Mouse (Mus musculus) liver, postnatal 0 days (tissue): ENCODE measurements around the gene Itsn1. TPM values are rescaled to one million over a fixed set of nuclear protein-coding genes. Genes with fewer than 3 reads are reported as not detected.

ENCODE experiments used
- ATAC-seq: fragments of 200-750 bp; cut with Nextera tagmentation; 2 replicates; pipeline ENCODE4 v1.8.0; 2017; ENCODE audit warnings: mild to moderate bottlenecking, moderate library complexity
- DNase-seq: peaks from one replicate; pipeline ENCODE4 v3.0.0-alpha.2; 2016
- H3K27ac ChIP-seq: fragments of 300-500 bp; sonication (generic); 2 replicates; pipeline ENCODE4 v1.5.1; 2014; ENCODE audit warnings: antibody characterized with exemption, moderate library complexity, mild to moderate bottlenecking, low read depth
- H3K27me3 ChIP-seq: fragments of 300-500 bp; sonication (generic); 2 replicates; pipeline ENCODE4 v1.6.1; 2014; ENCODE audit warnings: low read length, control low read depth, mixed read lengths; ENCODE audit not compliant: insufficient read depth
- H3K36me3 ChIP-seq: fragments of 300-500 bp; sonication (generic); replicated peaks from 2 replicates; pipeline ENCODE4 v1.6.1; 2014; ENCODE audit warnings: mild to moderate bottlenecking, control low read depth, low read length, moderate library complexity, mixed read lengths; ENCODE audit not compliant: insufficient read depth
- H3K4me1 ChIP-seq: fragments of 300-500 bp; sonication (generic); 2 replicates; pipeline ENCODE4 v1.6.1; 2014; ENCODE audit warnings: antibody characterized with exemption, mild to moderate bottlenecking, control low read depth; ENCODE audit not compliant: insufficient read depth
- H3K4me2 ChIP-seq: fragments of 300-500 bp; sonication (generic); 2 replicates; pipeline ENCODE4 v1.6.1; 2014; ENCODE audit warnings: low read depth, mild to moderate bottlenecking, low read length, moderate library complexity, mixed read lengths
- H3K4me3 ChIP-seq: fragments of 300-500 bp; sonication (generic); 2 replicates; pipeline ENCODE4 v1.5.1; 2014; ENCODE audit warnings: low read depth, low read length
- H3K9ac ChIP-seq: fragments of 300-500 bp; sonication (generic); replicated peaks from 2 replicates; pipeline ENCODE4 v1.6.1; 2014; ENCODE audit warnings: mild to moderate bottlenecking, moderate library complexity
- H3K9me3 ChIP-seq: fragments of 300-500 bp; sonication (generic); 2 replicates; pipeline ENCODE4 v1.6.1; 2016; ENCODE audit warnings: mild to moderate bottlenecking, control low read depth, low read length, mixed read lengths
- CTCF ChIP-seq: sonication (generic); IDR thresholded peaks from 2 replicates; pipeline ENCODE4 v1.5.1; 2016; ENCODE audit warnings: antibody characterized with exemption, low read depth
- EP300 ChIP-seq: IDR thresholded peaks from 2 replicates; pipeline ENCODE4 v1.6.1; 2016; ENCODE audit warnings: antibody characterized with exemption, low read depth, mild to moderate bottlenecking
- WGBS: fragments of 180-500 bp; shearing (Covaris S2); extraction: QIAGEN DNeasy Blood & Tissue Kit; methylation state at CpG from one replicate; pipeline ENCODE4 v1.1.7; 2014; ENCODE audit not compliant: insufficient replicate concordance; 5-methylcytosine and 5-hydroxymethylcytosine counted together
- polyA plus RNA-seq: library from polyadenylated mRNA; unstranded; fragments of >200 nt; fragmentation: Nextera tagmentation; extraction: Ambion mirVana; gene quantifications from 2 replicates; pipeline ENCODE4 v1.2.1, GENCODE M21; 2015

Gene Itsn1
- polyA plus RNA-seq, 1 experiment from 2014 or later = 19.7 TPM

DNA sequence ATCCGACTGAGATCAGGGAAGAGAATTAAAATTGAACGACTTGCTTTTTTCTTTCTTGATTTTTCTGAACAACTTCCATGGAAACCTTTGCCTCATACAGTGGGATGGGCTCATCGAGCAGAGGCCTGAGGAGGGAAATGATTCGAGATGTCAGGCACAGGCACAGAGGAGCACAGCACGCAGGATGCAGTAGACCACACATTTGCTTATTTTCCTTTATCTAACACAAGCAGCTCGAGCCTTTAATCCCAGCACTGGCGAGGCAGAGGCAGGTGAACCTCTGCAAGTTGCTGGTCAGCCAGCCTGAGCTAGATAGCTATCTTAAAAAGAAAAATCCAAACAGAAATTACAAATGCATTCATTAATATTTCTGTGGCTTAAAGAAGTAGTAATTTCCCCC lies 39.3 kb upstream of the Itsn1 start:
- WGBS = 25% methylated on average over 7 of the region's 7 CpGs
- ATAC-seq (no peak), DNase-seq (no peak)
- Histone ChIP-seq H3K4me2 (peak overlapping the region; percentile 98), H3K4me1 (peaks cover 15% of the 10 kb centered on the region), H3K4me3 (peak overlapping the region; percentile 97), H3K9me3 (no peaks in the 10 kb centered on the region), H3K27ac (peak overlapping the region; percentile 84; the same call in 1 of the 2 replicates), H3K36me3 (peaks cover 22% of the 10 kb centered on the region), H3K9ac (peak overlapping the region; percentile 99), H3K27me3 (no peaks in the 10 kb centered on the region)
- TF ChIP-seq EP300 = no peak; the same call in 1 of the 2 replicates
- TF ChIP-seq CTCF = no peak

DNA sequence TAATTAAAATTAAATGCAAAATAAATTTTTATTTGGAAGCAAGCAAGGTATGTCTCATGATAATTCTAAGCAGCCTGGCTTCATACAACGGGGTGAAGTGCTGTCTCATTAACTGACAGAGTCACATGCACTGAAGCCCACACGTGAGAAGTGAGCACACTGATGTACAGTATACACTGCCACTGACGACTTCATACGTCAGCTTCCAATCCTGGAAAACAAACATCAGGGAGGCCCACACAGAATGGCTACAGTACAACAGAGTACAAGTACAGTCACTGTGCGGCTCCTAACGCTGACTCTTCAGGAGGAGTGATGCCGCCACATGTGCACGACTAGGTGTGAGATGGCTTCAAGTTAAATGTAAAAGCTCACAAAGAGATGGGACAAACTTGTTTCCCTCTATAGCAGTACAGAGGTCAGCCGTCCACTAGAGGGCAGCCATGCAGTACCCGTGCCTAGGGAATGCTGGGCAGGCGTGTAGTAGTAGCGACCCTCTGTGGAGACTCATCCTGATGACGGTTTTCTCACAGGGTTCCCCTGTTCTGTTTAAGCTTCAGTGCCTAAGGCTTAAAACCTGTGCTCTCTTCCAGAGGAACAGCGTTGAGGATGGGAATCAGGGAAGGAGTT lies 34.5 kb upstream of the Itsn1 start:
- DNase-seq (peak; percentile 86), ATAC-seq (peak; percentile 87)
- no peak for TF ChIP-seq EP300
- peak; percentile 98 for TF ChIP-seq CTCF
- peaks cover 28% of the 10 kb centered on the region for H3K36me3 ChIP-seq
- no peak overlapping the region for H3K27ac ChIP-seq
- H3K9me3 ChIP-seq = no peaks in the 10 kb centered on the region
- peaks cover 2% of the 10 kb centered on the region; the same call in 1 of the 2 replicates for H3K4me1 ChIP-seq
- H3K4me2 ChIP-seq = no peak overlapping the region; the same call in 1 of the 2 replicates
- no peak overlapping the region for H3K4me3 ChIP-seq
- H3K9ac ChIP-seq = no peak overlapping the region
- H3K27me3 ChIP-seq = no peaks in the 10 kb centered on the region
- WGBS = 26% methylated on average over 14 of the region's 14 CpGs

GRCm38 (mm10) chr16:91695108-91695755 lies 33.8 kb upstream of the Itsn1 start:
- Histone ChIP-seq H3K4me1 (peaks cover 2% of the 10 kb centered on the region; the same call in 1 of the 2 replicates), H3K4me2 (no peak overlapping the region; the same call in 1 of the 2 replicates), H3K9me3 (no peaks in the 10 kb centered on the region), H3K4me3 (no peak overlapping the region), H3K9ac (no peak overlapping the region), H3K27me3 (no peaks in the 10 kb centered on the region), H3K27ac (no peak overlapping the region), H3K36me3 (peaks cover 29% of the 10 kb centered on the region)
- TF ChIP-seq CTCF = no peak
- TF ChIP-seq EP300 = no peak
- no peak for DNase-seq
- no peak for ATAC-seq
- 43% methylated on average over 8 of the region's 8 CpGs for WGBS

DNA sequence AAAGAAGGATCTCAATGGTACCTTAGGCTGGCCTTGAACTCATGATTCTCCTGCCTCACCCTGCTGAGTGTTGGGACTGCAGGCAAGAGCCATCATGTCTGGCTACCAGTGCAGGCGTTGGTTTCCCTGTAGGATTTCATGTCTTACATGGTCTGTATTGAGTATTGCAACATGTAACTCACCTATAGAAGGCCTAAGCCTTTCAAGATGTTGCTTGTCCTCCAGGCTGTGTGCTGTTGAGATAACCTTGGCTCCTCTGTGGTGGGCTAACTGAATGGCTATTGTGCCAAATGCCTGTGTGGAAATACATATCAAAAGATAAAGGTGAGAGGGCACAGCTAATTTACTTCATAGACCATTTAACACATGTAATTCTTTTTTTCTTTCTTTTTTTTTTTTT lies 30.1 kb upstream of the Itsn1 start:
- DNase-seq (no peak), ATAC-seq (no peak)
- no peak overlapping the region for H3K4me2 ChIP-seq
- no peak overlapping the region for H3K4me3 ChIP-seq
- no peaks in the 10 kb centered on the region for H3K27me3 ChIP-seq
- peaks cover 2% of the 10 kb centered on the region; the same call in 1 of the 2 replicates for H3K4me1 ChIP-seq
- H3K27ac ChIP-seq = no peak overlapping the region
- H3K9ac ChIP-seq = no peak overlapping the region
- peaks cover 41% of the 10 kb centered on the region for H3K36me3 ChIP-seq
- no peaks in the 10 kb centered on the region for H3K9me3 ChIP-seq
- TF ChIP-seq EP300 (no peak), CTCF (no peak)
- WGBS = 83% methylated on average over 1 of the region's 1 CpGs

DNA sequence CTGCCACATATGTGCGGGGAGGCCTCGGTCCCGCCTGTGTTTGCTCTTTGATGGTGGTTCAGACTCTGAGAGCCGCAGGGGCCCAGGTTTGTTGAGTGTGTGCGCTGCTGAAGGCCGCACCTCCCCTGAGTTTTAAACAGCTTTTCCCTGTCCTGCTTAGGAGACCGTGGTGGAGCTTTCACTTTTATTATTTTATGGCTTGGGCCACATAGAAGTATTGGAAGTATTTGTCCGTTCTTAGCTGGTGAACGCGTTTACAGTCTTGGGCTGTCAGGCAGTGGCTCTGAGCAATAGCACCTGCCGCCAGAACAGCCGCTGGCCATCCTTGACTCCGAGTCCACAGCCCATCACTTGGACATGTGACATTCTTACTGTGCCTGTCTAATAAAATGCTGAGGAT lies 27.2 kb upstream of the Itsn1 start:
- no peak for TF ChIP-seq CTCF
- no peak for TF ChIP-seq EP300
- no peak overlapping the region for H3K27ac ChIP-seq
- no peak overlapping the region for H3K4me3 ChIP-seq
- H3K9ac ChIP-seq = no peak overlapping the region
- H3K36me3 ChIP-seq = peaks cover 51% of the 10 kb centered on the region
- ATAC-seq (no peak), DNase-seq (no peak)
- H3K4me2 ChIP-seq = no peak overlapping the region
- H3K27me3 ChIP-seq = no peaks in the 10 kb centered on the region
- H3K4me1 ChIP-seq = no peaks in the 10 kb centered on the region
- WGBS = 86% methylated on average over 13 of the region's 13 CpGs
- H3K9me3 ChIP-seq = no peaks in the 10 kb centered on the region

DNA sequence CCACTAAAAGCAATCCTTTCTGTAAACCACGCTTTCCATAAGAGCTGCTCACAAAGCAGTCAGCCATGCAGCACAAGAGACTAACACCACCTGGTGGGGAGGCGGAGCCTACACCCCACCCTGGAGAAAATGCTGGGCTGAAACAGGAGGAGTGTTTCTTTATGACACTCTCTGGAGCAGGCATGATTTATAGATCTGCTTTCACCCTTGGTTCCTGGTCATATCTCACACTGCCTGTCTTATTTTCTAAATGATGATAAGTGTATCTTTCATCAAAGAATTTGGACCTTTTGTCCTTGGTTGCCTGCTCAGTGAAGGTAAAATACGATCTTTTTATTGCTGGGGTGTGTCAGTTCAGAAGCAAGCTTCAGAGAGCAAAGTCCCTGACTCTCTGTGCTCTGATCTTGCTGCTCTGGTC lies 26.3 kb upstream of the Itsn1 start:
- TF ChIP-seq CTCF (no peak), EP300 (no peak)
- DNase-seq (no peak), ATAC-seq (no peak)
- Histone ChIP-seq H3K4me1 (no peaks in the 10 kb centered on the region), H3K36me3 (peaks cover 44% of the 10 kb centered on the region), H3K4me3 (no peak overlapping the region), H3K4me2 (no peak overlapping the region), H3K27ac (no peak overlapping the region), H3K9me3 (no peaks in the 10 kb centered on the region), H3K9ac (no peak overlapping the region), H3K27me3 (no peaks in the 10 kb centered on the region)
- 69% methylated on average over 3 of the region's 3 CpGs for WGBS
